Mouse (Mus musculus) G1E (cell line): Measurements from ENCODE around the gene St7.

Experiments
- CTCF ChIP-seq: IDR thresholded peaks from 2 replicates; pipeline ENCODE4 v1.5.1; 2012; ENCODE audit warnings: low read depth, low read length, inconsistent platforms, mixed read lengths
- GATA2 ChIP-seq: IDR thresholded peaks from 2 replicates; pipeline ENCODE4 v1.6.1; 2012; ENCODE audit warnings: low read depth, low read length, inconsistent platforms, borderline replicate concordance

DNA sequence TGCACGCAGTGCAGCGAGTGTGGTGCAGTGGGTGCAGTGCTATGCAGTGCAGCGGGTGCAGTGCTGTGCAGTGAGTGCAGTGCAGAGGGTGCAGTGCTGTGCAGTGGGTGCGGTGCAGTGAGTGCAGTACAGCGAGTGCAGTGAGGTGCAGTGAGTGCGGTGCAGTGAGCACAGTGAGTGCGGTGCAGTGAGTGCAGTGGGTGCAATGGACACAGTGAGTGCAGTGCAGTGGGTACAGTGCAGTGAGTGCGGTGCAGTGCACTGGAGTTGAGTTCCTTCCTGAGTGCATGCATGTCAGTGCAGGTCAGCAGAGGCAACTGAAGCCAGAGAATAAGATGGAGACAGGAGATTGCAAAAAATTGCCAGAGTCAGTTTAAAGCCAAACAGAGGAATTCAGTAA, 10.9 kb upstream of the St7 start:
- TF ChIP-seq CTCF = no peak
- TF ChIP-seq GATA2 = no peak
